Mouse (Mus musculus) midbrain, embryonic 14.5 days (tissue): Measurements from ENCODE around the gene Fancd2. TPM values are rescaled to one million over a fixed set of nuclear protein-coding genes. Genes with fewer than 3 reads are reported as not detected.

Source experiments
- ATAC-seq: fragments of 200-750 bp; cut with Nextera tagmentation; 2 replicates; pipeline ENCODE4 v1.8.0; 2017; ENCODE audit warnings: moderate number of reproducible peaks, moderate library complexity; ENCODE audit not compliant: low FRiP score, low TSS enrichment
- DNase-seq: peaks from one replicate; pipeline ENCODE4 v3.0.0-alpha.2; 2015
- H3K27ac ChIP-seq: fragments of 300-500 bp; sonication (generic); replicated peaks from 2 replicates; pipeline ENCODE4 v1.5.1; 2014; ENCODE audit warnings: mild to moderate bottlenecking, low read depth, low read length, moderate library complexity
- H3K27me3 ChIP-seq: fragments of 300-500 bp; sonication (generic); 2 replicates; pipeline ENCODE4 v1.6.1; 2014; ENCODE audit warnings: low read length, control low read depth, mixed read lengths; ENCODE audit not compliant: control insufficient read depth, insufficient read depth
- H3K36me3 ChIP-seq: fragments of 300-500 bp; sonication (generic); 2 replicates; pipeline ENCODE4 v1.6.1; 2014; ENCODE audit warnings: low read length, control low read depth; ENCODE audit not compliant: control insufficient read depth, insufficient read depth
- H3K4me1 ChIP-seq: fragments of 300-500 bp; sonication (generic); 2 replicates; pipeline ENCODE4 v1.6.1; 2014; ENCODE audit warnings: mild to moderate bottlenecking, antibody characterized with exemption, low read length, control low read depth; ENCODE audit not compliant: control insufficient read depth, insufficient read depth
- H3K4me2 ChIP-seq: fragments of 300-500 bp; sonication (generic); 2 replicates; pipeline ENCODE4 v1.6.1; 2014; ENCODE audit warnings: mild to moderate bottlenecking, low read length, moderate library complexity
- H3K4me3 ChIP-seq: fragments of 300-500 bp; sonication (generic); replicated peaks from 2 replicates; pipeline ENCODE4 v1.5.1; 2014; ENCODE audit warnings: low read depth, low read length
- H3K9ac ChIP-seq: fragments of 300-500 bp; sonication (generic); replicated peaks from 2 replicates; pipeline ENCODE4 v1.6.1; 2014; ENCODE audit warnings: mild to moderate bottlenecking, low read length, moderate library complexity
- H3K9me3 ChIP-seq: fragments of 300-500 bp; sonication (generic); 2 replicates; pipeline ENCODE4 v1.6.1; 2016; ENCODE audit warnings: low read length, control low read depth, mixed read lengths; ENCODE audit not compliant: control insufficient read depth
- WGBS: fragments of 180-500 bp; shearing (Covaris S2); extraction: QIAGEN DNeasy Blood & Tissue Kit; methylation state at CpG from one replicate; pipeline ENCODE4 v1.1.7; 2014; 5-methylcytosine and 5-hydroxymethylcytosine counted together
- polyA plus RNA-seq: library from polyadenylated mRNA; unstranded; fragments of >200 nt; fragmentation: Nextera tagmentation; extraction: Ambion mirVana; gene quantifications from 2 replicates; pipeline ENCODE4 v1.2.1, GENCODE M21; 2014

Gene Fancd2
- polyA plus RNA-seq, 1 experiment from 2014 or later, result 3.7 TPM

- no peak overlapping the region for H3K4me2 ChIP-seq
- H3K4me3 ChIP-seq, result no peak overlapping the region
- H3K27me3 ChIP-seq, result no peaks in the 10 kb centered on the region
Observed at GRCm38 (mm10) chr6:113609293-113609692, 77.8 kb downstream of the Fancd2 start.

GRCm38 (mm10) chr6:113612258-113612969 lies 80.9 kb downstream of the Fancd2 start:
- Histone ChIP-seq H3K27ac (no peak overlapping the region), H3K9me3 (no peaks in the 10 kb centered on the region), H3K4me2 (no peak overlapping the region), H3K27me3 (no peaks in the 10 kb centered on the region), H3K36me3 (peaks cover 37% of the 10 kb centered on the region), H3K4me1 (no peaks in the 10 kb centered on the region), H3K9ac (no peak overlapping the region), H3K4me3 (no peak overlapping the region)
- no peak for ATAC-seq
- 96% methylated on average over 8 of the region's 8 CpGs for WGBS
- no peak for DNase-seq

More at GRCm38 (mm10) chr6:113609293-113609692, 77.8 kb downstream of the Fancd2 start:
- no peak for ATAC-seq
- Histone ChIP-seq H3K4me1 (peaks cover 12% of the 10 kb centered on the region), H3K36me3 (peaks cover 9% of the 10 kb centered on the region), H3K9ac (no peak overlapping the region), H3K27ac (no peak overlapping the region), H3K9me3 (no peaks in the 10 kb centered on the region)
- WGBS, result 96% methylated on average over 7 of the region's 7 CpGs
- DNase-seq, result no peak

GRCm38 (mm10) chr6:113614152-113614551 lies 82.7 kb downstream of the Fancd2 start:
- DNase-seq, result no peak
- no peak for ATAC-seq
- H3K9me3 ChIP-seq, result no peaks in the 10 kb centered on the region
- WGBS, result 97% methylated on average over 7 of the region's 7 CpGs
- H3K9ac ChIP-seq, result no peak overlapping the region
- no peak overlapping the region for H3K4me3 ChIP-seq
- peaks cover 46% of the 10 kb centered on the region for H3K36me3 ChIP-seq
- H3K27ac ChIP-seq, result no peak overlapping the region
- no peaks in the 10 kb centered on the region for H3K4me1 ChIP-seq
- H3K27me3 ChIP-seq, result no peaks in the 10 kb centered on the region
- H3K4me2 ChIP-seq, result no peak overlapping the region

- WGBS, result 97% methylated on average over 8 of the region's 8 CpGs
- no peak for DNase-seq
- H3K36me3 ChIP-seq, result peaks cover 43% of the 10 kb centered on the region
- no peak for ATAC-seq
- no peak overlapping the region for H3K4me3 ChIP-seq
- no peaks in the 10 kb centered on the region for H3K27me3 ChIP-seq
- no peak overlapping the region for H3K27ac ChIP-seq
- H3K9ac ChIP-seq, result no peak overlapping the region
- no peaks in the 10 kb centered on the region for H3K4me1 ChIP-seq
- H3K9me3 ChIP-seq, result no peaks in the 10 kb centered on the region
- no peak overlapping the region for H3K4me2 ChIP-seq
Observed at GRCm38 (mm10) chr6:113614997-113615396, 83.5 kb downstream of the Fancd2 start.

GRCm38 (mm10) chr6:113615489-113615888 lies 84.0 kb downstream of the Fancd2 start:
- no peak overlapping the region for H3K9ac ChIP-seq
- H3K27ac ChIP-seq, result no peak overlapping the region
- no peaks in the 10 kb centered on the region for H3K27me3 ChIP-seq
- DNase-seq (no peak), ATAC-seq (no peak)
- WGBS, result 98% methylated on average over 4 of the region's 4 CpGs
- H3K4me3 ChIP-seq, result no peak overlapping the region
- no peaks in the 10 kb centered on the region for H3K9me3 ChIP-seq
- no peaks in the 10 kb centered on the region for H3K4me1 ChIP-seq
- no peak overlapping the region for H3K4me2 ChIP-seq
- H3K36me3 ChIP-seq, result peaks cover 40% of the 10 kb centered on the region

GRCm38 (mm10) chr6:113623386-113623785 lies 91.9 kb downstream of the Fancd2 start:
- Histone ChIP-seq H3K9ac (0 out of 2 replicates have a peak overlapping the region, but pooled peaks have one; percentile 79), H3K36me3 (0 out of 2 replicates have a peak, but pooled peaks cover 9% of the 10 kb centered on the region), H3K4me2 (peak overlapping the region; percentile 78), H3K27me3 (no peaks in the 10 kb centered on the region), H3K4me1 (peaks cover 11% of the 10 kb centered on the region), H3K9me3 (no peaks in the 10 kb centered on the region), H3K27ac (0 out of 2 replicates have a peak overlapping the region, but pooled peaks have one; percentile 20), H3K4me3 (peak overlapping the region; percentile 55)
- ATAC-seq (no peak), DNase-seq (no peak)
- 70% methylated on average over 5 of the region's 5 CpGs for WGBS

GRCm38 (mm10) chr6:113623941-113624751 lies 92.7 kb downstream of the Fancd2 start, which contains the start of gene Vhl:
Vhl (plus strand) TSS chr6:113623959.
- H3K9ac ChIP-seq, result peak within 1 kb of the TSS; percentile 79
- peaks cover 15% of the 10 kb centered on the region for H3K36me3 ChIP-seq
- peak within 1 kb of the TSS; percentile 78 for H3K4me2 ChIP-seq
- H3K4me1 ChIP-seq, result peaks cover 11% of the 10 kb centered on the region
- DNase-seq, result peak; percentile 90
- peak within 1 kb of the TSS; percentile 55 for H3K4me3 ChIP-seq
- no peaks in the 10 kb centered on the region for H3K9me3 ChIP-seq
- WGBS, result under 1% methylated on average over 74 of the region's 76 CpGs
- H3K27me3 ChIP-seq, result no peaks in the 10 kb centered on the region
- ATAC-seq, result peak; percentile 91
- peak within 1 kb of the TSS; percentile 89 for H3K27ac ChIP-seq

- peak overlapping the region; percentile 55 for H3K4me3 ChIP-seq
- DNase-seq (peak; percentile 27), ATAC-seq (no peak)
- H3K9me3 ChIP-seq, result no peaks in the 10 kb centered on the region
- WGBS, result 41% methylated on average over 5 of the region's 5 CpGs
- H3K27me3 ChIP-seq, result no peaks in the 10 kb centered on the region
- H3K4me2 ChIP-seq, result peak overlapping the region; percentile 78
- H3K27ac ChIP-seq, result no peak overlapping the region
- H3K4me1 ChIP-seq, result peaks cover 11% of the 10 kb centered on the region
- H3K36me3 ChIP-seq, result peaks cover 25% of the 10 kb centered on the region
- peak overlapping the region; percentile 79 for H3K9ac ChIP-seq
Observed at GRCm38 (mm10) chr6:113624989-113625770, 93.7 kb downstream of the Fancd2 start.
